Mouse (Mus musculus): Measurements from ENCODE around the gene Zfp981.
"Not testable (repeated sequence)": the region's sequence is repeated elsewhere in the genome, so short reads cannot be mapped to it uniquely, and the experiment has no call there.

Zfp981 gene

GRCm38 (mm10) chr4:146501727-146502126 is at the start of gene Zfp981:
Gene Zfp981, plus strand, starts transcription at chr4:146502027.
- not testable (repeated sequence) for DNase-seq

GRCm38 (mm10) chr4:146452576-146452975 is 49.3 kb upstream of the Zfp981 start:
- DNase-seq, result not testable (repeated sequence)

GRCm38 (mm10) chr4:146454170-146454569 is 47.7 kb upstream of the Zfp981 start:
- DNase-seq, result not testable (repeated sequence)

GRCm38 (mm10) chr4:146454896-146455295 is 46.9 kb upstream of the Zfp981 start:
- DNase-seq, result no peak

GRCm38 (mm10) chr4:146455321-146455721 is 46.5 kb upstream of the Zfp981 start:
- DNase-seq, result no peak

- DNase-seq, result no peak
Observed at GRCm38 (mm10) chr4:146456061-146456726, 45.6 kb upstream of the Zfp981 start.

- DNase-seq, result no peak
Observed at GRCm38 (mm10) chr4:146457126-146457525, 44.7 kb upstream of the Zfp981 start.

- no peak for DNase-seq
Observed at GRCm38 (mm10) chr4:146457720-146458119, 44.1 kb upstream of the Zfp981 start.

GRCm38 (mm10) chr4:146459822-146460221 is 42.0 kb upstream of the Zfp981 start:
- not testable (repeated sequence) for DNase-seq

- DNase-seq, result not testable (repeated sequence)
Observed at GRCm38 (mm10) chr4:146460685-146461084, 41.1 kb upstream of the Zfp981 start.

GRCm38 (mm10) chr4:146463649-146464351 is 38.0 kb upstream of the Zfp981 start:
- not testable (repeated sequence) for DNase-seq

GRCm38 (mm10) chr4:146469984-146470383 is 31.8 kb upstream of the Zfp981 start:
- not testable (repeated sequence) for DNase-seq

GRCm38 (mm10) chr4:146474181-146474580 is 27.6 kb upstream of the Zfp981 start:
- DNase-seq, result not testable (repeated sequence)

GRCm38 (mm10) chr4:146474716-146475676 is 26.8 kb upstream of the Zfp981 start:
- DNase-seq, result not testable (repeated sequence)

GRCm38 (mm10) chr4:146476260-146476659 is 25.6 kb upstream of the Zfp981 start:
- not testable (repeated sequence) for DNase-seq

- DNase-seq, result not testable (repeated sequence)
Observed at GRCm38 (mm10) chr4:146476959-146477358, 24.9 kb upstream of the Zfp981 start.

- not testable (repeated sequence) for DNase-seq
Observed at GRCm38 (mm10) chr4:146480376-146481096, 21.3 kb upstream of the Zfp981 start.

GRCm38 (mm10) chr4:146482546-146482945 is 19.3 kb upstream of the Zfp981 start:
- DNase-seq, result not testable (repeated sequence)

GRCm38 (mm10) chr4:146483571-146484280 is 18.1 kb upstream of the Zfp981 start:
- not testable (repeated sequence) for DNase-seq

- not testable (repeated sequence) for DNase-seq
Observed at GRCm38 (mm10) chr4:146484676-146485075, 17.2 kb upstream of the Zfp981 start.

- not testable (repeated sequence) for DNase-seq
Observed at GRCm38 (mm10) chr4:146485183-146485939, 16.5 kb upstream of the Zfp981 start.

Data from cerebellum, postnatal 36 days (tissue).